Mouse (Mus musculus) kidney, adult 2 months (tissue): ENCODE data around the gene Dab2.

Experiments used
- CTCF ChIP-seq: fragments of 200-500 bp; conservative IDR thresholded peaks from 2 replicates; pipeline ENCODE4 v1.5.1; 2011; ENCODE audit warnings: low read depth, mild to moderate bottlenecking, control low read depth, low read length, moderate library complexity, mixed read lengths; ENCODE audit not compliant: insufficient read depth, insufficient read length
- POLR2A ChIP-seq: fragments of 200-500 bp; IDR thresholded peaks from one replicate; pipeline ENCODE4 v1.6.1; 2011; ENCODE audit warnings: low read depth, low read length, control low read depth

DNA sequence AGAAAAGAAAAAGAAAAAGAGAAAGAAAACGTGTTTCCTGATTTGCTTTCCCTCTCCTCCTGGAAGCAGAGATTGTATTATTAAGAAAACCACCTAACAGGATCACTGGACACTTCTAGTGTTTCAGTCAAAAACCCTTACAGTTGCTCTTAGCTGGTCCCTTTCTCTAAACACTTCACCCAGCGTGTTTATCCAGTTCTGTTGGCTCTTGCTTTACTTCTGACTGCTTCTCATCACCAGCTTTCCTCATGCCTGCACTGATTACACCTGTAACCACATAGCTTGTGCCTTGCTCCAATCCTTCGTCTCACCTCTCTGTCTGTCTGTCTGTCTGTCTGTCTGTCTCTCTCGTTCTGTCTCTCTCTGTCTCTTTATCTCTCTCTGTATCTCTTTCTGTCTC lies 25.9 kb downstream of the Dab2 start:
- no peak for TF ChIP-seq POLR2A
- TF ChIP-seq CTCF: no peak
